Mouse (Mus musculus): ENCODE results near the gene F2r.

Gene F2r

DNA sequence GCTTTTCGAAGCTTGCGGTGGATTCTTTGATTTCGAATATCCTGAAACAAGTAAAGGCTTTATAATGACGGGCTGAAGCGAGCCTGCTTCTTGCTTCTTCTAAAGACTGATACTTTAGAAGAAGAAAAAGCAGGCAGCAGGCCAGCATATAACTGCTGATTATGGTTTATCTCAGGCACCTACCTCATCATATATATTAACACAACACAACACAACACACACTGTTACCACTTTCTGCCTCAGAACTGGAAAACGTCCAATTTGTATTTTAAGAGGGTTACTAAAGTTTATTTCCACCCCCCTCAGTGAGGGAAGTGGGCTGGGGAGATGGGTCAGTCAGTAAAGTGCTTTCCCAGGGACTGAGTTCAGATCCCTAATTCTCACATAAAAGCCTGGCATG, 13.9 kb upstream of the F2r start:
- no peak for DNase-seq (ENCODE audit: low read depth, low spot score)

DNA sequence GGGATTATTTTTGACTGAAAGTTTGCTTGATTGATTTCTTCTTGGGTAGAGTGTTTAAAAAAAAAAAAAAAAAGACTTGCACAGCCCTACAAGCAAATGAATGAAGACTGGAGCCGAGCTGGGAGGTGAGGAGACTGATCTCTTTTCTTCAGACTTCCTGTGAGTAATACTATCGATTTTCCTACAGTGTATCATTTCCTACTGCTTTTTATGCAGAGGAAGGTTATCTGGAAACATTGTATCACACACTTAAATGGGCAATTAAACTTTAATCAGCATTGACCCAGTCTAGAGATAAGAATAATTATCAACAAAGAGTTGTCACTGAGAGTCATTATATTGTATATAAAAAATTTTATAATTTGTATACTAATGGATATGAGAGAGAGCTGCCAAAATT, 12.5 kb upstream of the F2r start:
- DNase-seq (ENCODE audit: low read depth, low spot score): no peak

DNA sequence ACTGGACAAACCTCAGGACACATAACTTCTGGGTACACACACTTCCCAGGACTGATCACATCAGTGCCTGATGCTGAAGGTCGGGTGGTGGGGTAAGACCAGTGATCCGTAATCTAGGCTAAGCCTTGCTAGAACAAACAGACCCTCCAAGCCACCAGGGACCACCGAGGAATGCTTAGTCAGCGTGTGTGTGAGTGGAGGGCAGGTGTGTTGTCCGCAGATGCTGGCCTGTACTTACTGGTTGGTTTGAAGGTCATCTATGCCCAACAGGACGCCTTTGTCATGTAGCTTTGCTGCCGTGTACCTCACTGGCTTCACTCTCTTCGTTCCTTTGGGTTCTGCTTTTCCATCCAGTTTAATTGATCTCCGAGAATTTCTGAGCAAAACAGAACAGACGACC, 11.5 kb upstream of the F2r start:
- no peak for DNase-seq (ENCODE audit: low read depth, low spot score)

DNA sequence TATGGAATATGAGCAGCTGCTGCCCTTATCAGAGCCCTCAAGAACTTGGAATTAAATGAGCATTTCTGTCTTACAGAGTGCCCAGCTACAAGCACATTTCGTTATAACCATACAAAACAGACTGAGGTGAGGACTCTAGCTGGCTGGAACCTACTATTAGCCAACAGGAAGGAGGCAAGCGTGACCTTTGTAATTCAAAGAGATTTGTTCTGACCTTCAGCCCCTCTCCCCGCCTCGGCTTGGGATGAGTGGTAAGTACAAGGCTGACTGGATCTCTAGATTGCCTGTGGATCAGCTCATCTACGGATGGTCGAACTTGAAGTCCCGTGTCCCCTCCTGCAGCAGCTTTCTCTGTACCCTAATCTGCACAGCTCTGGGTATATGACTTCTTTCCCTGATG, 8.4 kb upstream of the F2r start:
- DNase-seq (ENCODE audit: low read depth, low spot score): no peak

DNA sequence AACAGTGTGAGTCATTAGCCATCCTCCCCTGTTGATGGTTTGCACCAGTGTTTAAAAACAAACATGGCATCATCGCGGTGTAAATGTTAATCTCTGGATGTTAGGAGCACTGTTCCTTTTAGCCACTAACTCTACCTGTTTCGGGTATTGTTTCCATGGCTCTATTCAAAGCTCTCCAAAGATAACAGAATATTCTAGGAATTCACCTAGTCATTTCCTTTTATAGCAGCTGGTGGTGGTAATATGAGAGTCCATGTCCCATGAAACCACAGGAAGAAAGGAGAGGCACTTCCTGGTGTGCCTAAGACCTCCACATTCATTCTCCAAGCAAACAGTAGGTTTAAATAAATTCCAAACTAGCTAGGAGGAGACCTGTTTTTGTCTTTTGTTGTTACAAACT, 4.8 kb upstream of the F2r start:
- DNase-seq (ENCODE audit: low read depth, low spot score): no peak

DNA sequence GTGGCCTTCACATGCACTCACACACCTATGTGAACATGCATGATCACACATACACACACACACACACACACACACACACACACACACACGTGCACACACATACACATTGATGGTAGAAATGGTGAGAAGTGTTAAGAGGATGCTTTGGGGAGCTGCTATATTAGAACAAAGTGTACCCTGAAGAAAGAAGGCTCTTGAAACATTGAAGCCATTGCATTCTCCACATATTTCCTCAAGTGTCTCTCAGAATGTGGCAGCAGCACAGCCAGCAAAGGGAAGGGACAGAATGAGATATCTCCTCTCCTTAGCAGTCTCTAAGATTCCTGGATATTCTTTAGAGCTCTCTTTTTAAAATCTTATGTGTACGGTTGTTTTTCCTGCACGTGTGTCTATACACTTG, 3.3 kb upstream of the F2r start:
- DNase-seq (ENCODE audit: low read depth, low spot score): no peak

DNA sequence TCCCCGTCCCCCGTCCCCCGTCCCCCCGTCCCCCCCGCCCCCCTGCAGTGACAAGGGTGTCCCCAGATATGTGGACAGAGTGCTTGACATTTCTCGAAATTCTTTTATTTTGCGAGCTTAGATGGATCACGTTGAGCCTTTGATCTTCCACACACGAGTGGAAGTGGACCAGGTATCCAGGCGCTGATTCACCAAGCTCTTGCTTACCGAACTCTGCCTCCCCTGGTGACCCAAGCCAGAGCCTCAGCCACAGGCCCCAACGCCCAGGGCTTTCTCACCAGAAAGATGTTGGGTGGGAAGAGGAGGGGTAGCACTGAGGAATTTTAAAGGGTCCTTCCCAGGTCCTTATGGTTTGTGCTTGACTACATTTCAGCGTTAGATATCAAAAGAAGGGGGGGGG, 572 bp upstream of the F2r start:
- DNase-seq (ENCODE audit: low read depth, low spot score): no peak

DNA sequence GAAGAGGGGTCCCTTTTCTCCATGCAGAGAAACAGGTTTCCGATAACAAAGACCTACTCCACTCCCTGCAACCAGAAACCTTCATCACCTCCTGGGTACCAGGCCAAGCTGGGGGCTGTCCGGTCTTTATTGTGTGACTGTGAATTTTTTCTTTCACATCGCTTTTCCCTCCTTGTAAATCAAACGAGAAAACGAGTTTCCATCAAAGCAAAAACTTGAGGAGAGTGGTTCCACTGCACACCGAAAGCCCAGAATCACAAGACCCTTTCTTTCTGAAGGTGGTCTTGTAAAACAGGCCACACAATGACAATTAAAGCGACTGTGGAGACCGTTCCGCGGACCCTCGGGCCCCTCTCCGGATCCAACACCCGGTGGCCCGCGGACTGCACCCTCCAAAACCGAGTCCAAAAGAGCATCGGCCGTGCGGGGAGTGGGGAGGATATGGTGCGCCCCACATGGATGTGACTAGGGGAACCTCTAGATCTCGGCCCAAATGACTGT, 566 bp downstream of the F2r start:
- DNase-seq (ENCODE audit: low read depth, low spot score): no peak

DNA sequence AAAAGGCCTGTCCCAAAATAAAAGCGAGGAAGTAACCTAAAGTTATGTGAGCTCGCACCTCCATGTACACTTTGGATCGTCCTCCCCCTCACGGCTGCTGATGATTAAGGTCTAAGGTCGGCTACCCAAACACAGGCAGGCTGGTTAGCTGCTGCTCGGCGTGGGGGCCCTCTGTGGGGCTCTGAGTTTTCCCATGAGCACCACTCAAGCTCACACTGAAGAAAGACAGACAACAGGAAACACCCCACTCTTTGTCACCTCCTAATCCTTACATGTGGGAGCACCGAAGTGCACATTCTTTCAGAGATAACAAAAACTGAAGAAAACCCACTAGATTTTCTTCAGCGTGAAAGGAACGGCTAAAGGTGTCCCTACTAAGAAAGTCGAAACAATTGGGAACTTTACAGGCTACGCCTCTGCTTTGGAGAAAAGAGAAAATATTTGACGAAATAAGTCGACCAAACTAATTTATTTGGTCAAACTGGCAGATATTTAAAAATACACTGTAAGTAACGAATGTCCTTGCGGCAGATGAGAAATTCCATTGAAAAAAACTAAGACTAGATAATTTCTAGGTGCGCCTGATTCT, 1.1 kb downstream of the F2r start:
- no peak for DNase-seq (ENCODE audit: low read depth, low spot score)

DNA sequence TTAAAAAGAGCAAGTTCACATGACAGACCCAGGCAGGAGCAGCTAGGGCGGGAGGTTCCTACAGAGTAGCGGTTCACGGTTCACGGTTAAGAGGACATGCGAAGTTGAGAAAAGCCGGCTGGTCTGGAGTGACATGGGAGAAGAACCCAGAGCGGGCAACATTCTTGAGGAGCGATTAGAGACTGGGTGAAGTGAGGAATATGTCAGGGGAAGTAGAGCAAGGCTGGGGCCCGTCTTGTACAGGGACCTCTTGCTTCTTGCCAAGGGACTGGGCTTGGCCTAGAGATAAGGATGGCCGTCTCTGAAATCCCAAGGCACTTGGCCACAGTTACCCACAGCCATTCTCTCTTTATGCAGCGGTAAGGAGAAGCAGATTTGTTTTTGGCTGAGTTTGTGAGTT, 1.8 kb downstream of the F2r start:
- DNase-seq (ENCODE audit: low read depth, low spot score): no peak

DNA sequence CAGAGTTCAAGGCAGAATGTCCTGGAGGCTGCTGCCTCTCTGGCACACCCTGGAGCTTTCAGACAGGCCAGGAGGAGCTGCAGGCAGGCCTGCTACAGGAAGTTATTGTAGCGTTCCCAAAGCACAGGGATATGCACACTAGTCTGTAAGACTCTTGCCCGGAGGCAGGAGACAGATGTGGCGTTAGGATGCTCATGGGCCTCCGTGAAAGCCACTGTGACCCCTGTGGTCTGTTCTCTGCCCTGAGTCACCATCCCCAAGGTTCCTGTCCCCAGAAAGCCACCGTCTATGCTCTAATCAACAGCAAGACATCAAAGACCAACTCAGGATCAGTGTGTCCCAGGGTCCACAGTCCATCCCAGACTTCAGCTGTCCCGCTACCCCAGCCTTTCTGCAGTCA, 3.5 kb downstream of the F2r start:
- DNase-seq (ENCODE audit: low read depth, low spot score): no peak

DNA sequence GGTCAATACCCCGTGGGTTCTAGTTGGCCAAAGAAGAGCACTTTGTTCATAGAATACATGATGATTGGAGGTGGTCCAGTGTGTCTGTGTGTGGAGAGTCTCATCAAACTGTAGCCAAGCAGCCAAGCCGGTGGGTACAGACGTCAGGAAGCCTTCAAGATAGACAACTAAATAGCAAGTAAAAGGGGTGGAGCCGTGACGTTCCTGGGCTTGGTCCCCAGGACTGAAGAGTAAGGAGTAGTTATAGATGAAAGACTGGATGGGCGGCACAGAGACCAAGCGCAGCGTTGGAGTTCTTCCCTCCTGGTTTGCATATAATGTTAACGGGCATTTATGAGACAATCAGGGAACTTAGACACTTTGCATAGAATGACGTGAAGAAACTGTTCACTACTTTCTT, 6.0 kb downstream of the F2r start:
- DNase-seq (ENCODE audit: low read depth, low spot score): no peak

DNA sequence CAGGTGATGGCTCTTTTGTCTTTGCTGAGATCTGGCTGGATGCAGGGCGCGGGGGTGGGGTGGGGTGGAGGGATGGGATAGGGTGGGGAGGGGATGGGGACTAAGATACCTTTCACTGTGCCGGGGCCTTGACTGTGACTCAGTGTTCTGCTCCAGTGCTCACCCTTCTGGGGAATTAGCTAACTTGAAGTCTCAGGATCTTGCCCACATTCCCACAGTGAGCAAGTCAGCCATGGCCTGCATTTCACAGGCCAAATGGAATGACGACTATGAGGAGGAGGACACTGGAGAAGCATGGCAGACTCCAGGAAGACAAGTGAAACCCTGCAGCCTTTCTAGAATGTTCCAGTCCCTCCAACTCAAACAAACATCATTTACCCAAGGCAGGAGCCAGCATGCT, 6.5 kb downstream of the F2r start:
- no peak for DNase-seq (ENCODE audit: low read depth, low spot score)

DNA sequence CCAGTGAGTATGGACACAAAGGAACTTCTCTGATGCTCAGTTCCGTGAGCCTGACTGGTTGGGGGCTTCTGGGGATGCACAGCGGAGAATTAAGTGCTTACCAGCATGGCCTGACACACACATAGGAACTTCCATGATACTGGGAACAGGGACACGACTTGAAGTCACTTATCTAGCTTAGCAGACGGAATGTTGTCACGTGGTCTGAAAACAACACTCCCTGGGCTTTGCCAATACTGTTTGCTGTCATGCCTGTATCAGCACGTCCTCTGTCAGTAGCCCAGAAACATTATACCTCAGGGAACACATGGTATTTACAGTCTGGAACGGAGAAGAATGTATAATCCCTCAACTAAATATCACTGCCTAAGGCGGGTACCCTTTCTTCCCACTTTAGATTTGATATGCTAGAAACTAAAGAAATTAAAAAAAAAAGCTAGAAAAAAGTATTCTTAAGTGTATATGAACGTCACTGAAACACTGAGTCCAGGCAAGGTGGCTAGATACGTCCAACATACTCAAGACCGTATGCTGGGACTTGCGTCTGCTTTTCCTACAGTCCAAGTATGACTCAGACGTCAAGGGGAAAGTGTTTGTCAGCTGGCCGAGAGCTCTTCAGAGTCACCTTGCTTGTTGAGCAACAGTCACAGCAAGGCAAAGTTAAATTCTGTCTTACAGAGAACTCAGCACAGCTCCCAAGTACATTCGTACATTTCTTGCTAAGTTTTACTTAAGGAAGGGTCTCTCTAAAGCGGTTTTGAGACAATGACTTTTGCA, 7.3 kb downstream of the F2r start:
- DNase-seq (ENCODE audit: low read depth, low spot score): no peak

DNA sequence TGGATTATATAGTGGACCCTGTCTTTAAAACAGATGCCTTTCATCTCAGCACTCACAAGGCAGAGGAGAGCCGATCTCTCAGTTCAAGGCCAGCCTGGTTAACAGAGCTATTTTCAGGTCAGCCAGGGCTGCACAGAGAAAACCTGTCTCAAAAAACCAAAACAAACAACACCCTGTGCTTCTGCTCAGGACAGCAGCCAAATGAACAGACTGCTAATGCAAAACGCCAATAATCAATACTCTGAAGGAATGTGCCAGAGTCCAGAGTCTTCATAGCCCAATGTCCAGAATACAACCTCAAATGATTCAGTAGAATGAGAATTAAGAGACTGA, 9.2 kb downstream of the F2r start:
- no peak for DNase-seq (ENCODE audit: low read depth, low spot score)

DNA sequence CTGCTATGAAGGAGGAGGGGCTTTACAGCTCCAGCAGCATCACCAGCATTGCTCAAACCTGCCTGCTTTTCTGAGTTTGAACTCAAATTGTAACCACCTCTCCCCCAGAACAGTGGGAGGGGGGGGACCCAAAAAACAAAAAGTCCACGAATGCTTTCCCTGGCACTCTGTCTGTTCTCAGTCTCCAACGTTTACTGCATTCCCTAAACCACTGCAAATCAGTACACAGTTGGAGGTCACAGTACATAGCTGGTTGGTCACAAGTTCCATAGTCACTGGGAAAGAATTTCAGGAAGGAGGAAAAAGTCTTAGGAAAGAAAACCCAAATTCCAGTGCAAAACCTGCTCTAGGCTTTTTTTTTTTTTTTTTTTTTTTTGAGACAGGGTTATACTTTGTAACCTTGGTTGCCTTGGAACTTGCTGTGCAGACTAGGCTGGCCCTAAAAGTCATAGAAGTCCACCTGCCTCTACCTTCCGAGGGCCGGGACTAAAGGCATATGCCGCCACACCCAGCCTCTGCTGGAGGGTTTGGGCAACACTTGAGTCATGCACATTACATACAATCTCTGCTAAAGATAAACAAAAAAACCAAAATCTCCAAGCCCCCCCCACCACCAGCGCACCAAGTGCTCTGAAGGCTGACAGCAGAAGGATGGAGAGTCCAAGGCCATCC, 9.7 kb downstream of the F2r start:
- no peak for DNase-seq (ENCODE audit: low read depth, low spot score)

DNA sequence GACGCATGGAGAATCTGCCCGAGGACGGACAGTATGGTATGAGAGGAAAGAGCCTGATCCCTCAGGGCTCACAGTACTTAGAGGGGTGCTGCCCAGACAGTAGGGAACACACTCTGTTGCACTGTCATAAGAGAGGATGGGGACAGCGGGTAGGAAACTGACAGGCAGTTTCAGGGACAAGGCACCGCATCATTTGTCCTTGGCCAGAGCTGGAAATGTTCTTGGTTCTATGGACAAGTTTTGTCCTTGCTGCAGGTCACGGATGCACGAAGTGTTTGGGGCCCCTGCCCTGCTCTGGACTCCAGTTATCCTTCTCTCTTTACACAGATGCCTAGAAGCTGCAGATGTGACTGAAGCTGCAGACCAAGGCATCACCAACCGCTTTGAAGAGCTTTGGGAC, 11.3 kb downstream of the F2r start:
- DNase-seq (ENCODE audit: low read depth, low spot score): no peak

DNA sequence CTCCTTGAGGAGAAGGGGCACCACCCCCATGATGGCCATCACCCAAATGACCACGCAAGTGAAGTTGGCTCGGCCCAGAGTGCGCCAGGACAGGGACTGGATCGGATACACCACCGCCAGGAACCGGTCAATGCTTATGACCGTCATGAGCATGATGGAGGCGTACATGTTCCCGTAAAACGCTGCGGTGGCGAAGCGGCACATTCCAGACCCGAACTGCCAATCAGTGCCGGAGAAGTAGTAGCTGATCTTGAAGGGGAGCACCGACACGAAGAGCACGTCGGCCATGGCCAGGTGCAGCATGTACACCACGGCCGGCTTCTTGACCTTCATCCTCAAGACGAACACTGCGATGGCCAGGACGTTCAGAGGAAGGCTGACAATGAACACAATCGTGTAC, 14.0 kb downstream of the F2r start:
- DNase-seq (ENCODE audit: low read depth, low spot score): no peak

DNA sequence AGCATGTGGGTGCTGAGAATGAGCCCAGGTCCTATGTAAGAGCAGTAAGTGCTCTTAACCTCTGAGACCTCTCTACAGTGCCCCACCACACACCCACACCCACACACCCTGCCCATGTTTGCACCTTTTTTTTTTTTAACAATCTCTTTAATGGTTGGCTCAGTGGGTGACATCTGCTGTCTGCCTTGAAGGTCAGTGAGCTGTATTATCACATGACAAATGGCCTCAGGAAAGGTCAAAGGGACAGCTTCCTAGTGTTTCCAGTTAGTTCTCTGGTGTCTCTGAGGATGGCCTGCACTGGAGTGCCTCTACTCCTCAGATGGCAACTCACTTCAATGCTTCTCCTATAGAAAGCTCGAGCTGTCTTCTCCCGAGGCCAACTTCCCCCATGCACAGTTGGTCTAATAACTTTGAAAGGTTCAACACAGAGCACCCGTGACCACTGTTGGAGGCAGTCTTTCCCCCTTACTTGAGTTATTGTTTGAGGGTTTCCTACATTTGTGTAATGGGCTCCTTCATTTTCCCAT, 18.4 kb downstream of the F2r start:
- DNase-seq (ENCODE audit: low read depth, low spot score): no peak

DNA sequence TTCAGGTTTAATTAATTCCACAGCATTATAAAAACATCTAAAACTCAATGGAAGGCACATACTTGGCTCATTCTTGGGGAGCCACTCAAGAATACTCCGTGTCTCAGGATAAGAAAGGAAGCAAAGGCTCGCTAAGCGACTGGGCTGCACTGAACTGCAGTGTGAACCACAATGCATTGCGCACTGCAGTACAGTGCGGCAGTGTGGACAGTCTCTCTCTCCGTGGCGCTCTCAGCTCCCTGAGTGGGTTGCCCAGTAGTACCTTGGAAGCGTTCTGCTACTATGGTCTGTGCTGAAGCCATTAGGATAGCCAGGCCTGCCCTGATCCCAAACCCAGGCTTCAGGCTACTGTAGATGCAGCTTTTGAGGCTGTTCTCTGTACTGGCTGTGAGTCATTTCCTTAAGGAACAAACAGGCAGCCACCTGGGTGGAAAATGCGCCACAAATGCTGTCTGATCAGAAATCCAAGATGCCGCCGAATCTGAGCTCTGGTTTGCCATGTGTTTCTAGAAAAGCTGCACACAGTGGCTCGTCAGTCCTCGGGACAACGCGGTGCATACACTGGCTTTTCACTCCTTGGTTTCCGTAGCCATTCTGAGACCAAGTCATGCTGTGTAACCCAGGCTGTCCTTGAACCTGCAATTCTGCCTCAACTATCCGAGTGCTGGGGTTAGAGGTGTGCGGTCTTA, 19.9 kb downstream of the F2r start:
- DNase-seq (ENCODE audit: low read depth, low spot score): no peak

DNA sequence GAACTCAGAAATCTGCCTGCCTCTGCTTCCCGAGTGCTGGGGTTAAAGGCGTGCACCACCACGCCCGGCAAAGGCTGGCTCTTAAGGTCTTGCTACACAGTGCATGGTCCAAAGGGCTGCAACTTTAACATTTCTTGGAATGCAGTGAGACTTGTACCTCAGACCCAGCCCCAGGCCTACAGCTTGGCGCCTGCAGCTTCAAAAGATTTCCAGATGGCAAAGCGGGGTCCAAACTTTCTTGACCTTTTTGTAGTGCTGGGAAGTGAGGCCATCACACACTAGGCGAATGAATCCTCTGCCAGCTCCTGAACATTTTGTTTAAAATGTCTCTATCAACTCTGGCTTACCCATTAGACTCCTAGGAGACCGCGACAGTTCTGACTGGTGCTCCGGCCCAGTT, 20.7 kb downstream of the F2r start:
- DNase-seq (ENCODE audit: low read depth, low spot score): no peak

DNA sequence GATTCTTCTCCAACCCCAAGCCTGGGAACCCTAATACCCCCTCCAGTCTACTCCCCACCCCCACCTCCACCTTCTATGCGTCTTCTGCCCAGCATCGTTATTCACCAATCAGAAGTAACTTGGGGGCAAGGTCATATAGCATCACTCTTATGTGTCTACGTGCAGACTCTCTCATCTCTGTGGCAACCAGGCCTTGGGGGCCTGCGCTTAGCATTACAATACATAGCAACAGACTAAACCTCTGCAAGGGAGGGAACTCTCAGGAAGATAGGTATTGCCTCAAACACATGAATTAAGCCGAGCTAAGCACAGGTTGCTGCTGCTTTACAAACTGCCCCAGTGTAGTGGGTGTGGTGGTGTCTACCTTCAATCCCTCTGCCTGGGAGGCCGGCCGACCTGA, 21.6 kb downstream of the F2r start:
- DNase-seq (ENCODE audit: low read depth, low spot score): no peak
